Mouse (Mus musculus) ES-E14 (cell line): ENCODE results near the gene Ero1l. TPM values are rescaled to one million over a fixed set of nuclear protein-coding genes. Genes with fewer than 3 reads are reported as not detected.

Source experiments
- DNase-seq: peaks from one replicate; pipeline ENCODE4 v3.0.0-alpha.2; 2013; ENCODE audit warnings: low read depth, low spot score
- H3K27ac ChIP-seq: 2 replicates; pipeline ENCODE4 v1.5.1; 2012; ENCODE audit warnings: low read depth, mild to moderate bottlenecking, low read length, moderate library complexity, mixed read lengths; ENCODE audit not compliant: poor library complexity, insufficient read depth, severe bottlenecking
- H3K36me3 ChIP-seq: 2 replicates; pipeline ENCODE4 v1.6.1; 2012; ENCODE audit warnings: mild to moderate bottlenecking, low read length, moderate library complexity, mixed read lengths; ENCODE audit not compliant: control insufficient read depth, poor library complexity, insufficient read depth, severe bottlenecking
- H3K4me1 ChIP-seq, 2 experiments: fragments of 150-350 bp in 1 of 2; sonication (generic) in 1 of 2; 2 replicates each; pipeline ENCODE4 v1.6.1; 2012; ENCODE audit warnings: low read length in 2 of 2, mild to moderate bottlenecking in 1 of 2, mixed read lengths in 1 of 2; ENCODE audit not compliant: control insufficient read depth in 2 of 2, insufficient read depth in 2 of 2, poor library complexity in 1 of 2
- H3K4me3 ChIP-seq, 2 experiments: fragments of 150-350 bp in 1 of 2; sonication (generic) in 1 of 2; 2 replicates each; pipeline ENCODE4 v1.5.1; 2012; ENCODE audit warnings: low read length in 2 of 2, low read depth in 1 of 2, mild to moderate bottlenecking in 1 of 2, mixed read lengths in 1 of 2; ENCODE audit not compliant: insufficient read depth in 1 of 2, poor library complexity in 1 of 2, severe bottlenecking in 1 of 2
- H3K9ac ChIP-seq: 2 replicates; pipeline ENCODE4 v1.6.1; 2012; ENCODE audit warnings: low read depth, mild to moderate bottlenecking, low read length, mixed read lengths; ENCODE audit not compliant: poor library complexity, insufficient read depth, severe bottlenecking
- H3K9me3 ChIP-seq: fragments of 150-350 bp; sonication (generic); 2 replicates; pipeline ENCODE4 v1.6.1; 2012; ENCODE audit warnings: low read depth, mild to moderate bottlenecking, low read length; ENCODE audit not compliant: control insufficient read depth, insufficient read depth
- CHD2 ChIP-seq: IDR thresholded peaks from 2 replicates; pipeline ENCODE4 v1.6.1; 2014; ENCODE audit warnings: mild to moderate bottlenecking, low read depth, low read length, inconsistent platforms
- HCFC1 ChIP-seq: IDR thresholded peaks from 2 replicates; pipeline ENCODE4 v1.6.1; 2012; ENCODE audit warnings: low read length, inconsistent platforms, borderline replicate concordance; ENCODE audit not compliant: insufficient read depth
- MAFK ChIP-seq: IDR thresholded peaks from 2 replicates; pipeline ENCODE4 v1.6.1; 2014; ENCODE audit warnings: mild to moderate bottlenecking, low read depth, low read length, inconsistent platforms; ENCODE audit not compliant: insufficient read depth
- ZC3H11A ChIP-seq: IDR thresholded peaks from 2 replicates; pipeline ENCODE4 v1.6.1; 2012; ENCODE audit warnings: low read depth, mild to moderate bottlenecking, inconsistent platforms, low read length, borderline replicate concordance
- ZNF384 ChIP-seq: IDR thresholded peaks from 2 replicates; pipeline ENCODE4 v1.6.1; 2012; ENCODE audit warnings: low read depth, low read length, inconsistent platforms
- in situ Hi-C, 2 experiments: fragments of 600-800 bp; cut with MboI; formaldehyde crosslinking; loops; one replicate each; pipeline ENCODE4 v1.15.1; 2025; ENCODE audit warnings: low sequenced_read_pairs in 2 of 2, inconsistent platforms in 1 of 2; ENCODE audit not compliant: unreplicated experiment in 2 of 2
- total RNA-seq: library from RNA; depleted of rRNA; stranded (reverse); fragments of 300-350 nt; gene quantifications from 2 replicates; pipeline ENCODE4 v1.2.3, GENCODE M21; 2012

Ero1l gene
- total RNA-seq, 1 experiment, result 34.5 TPM

GRCm38 (mm10) chr14:45323320-45323719, 4.7 kb upstream of the Ero1l start:
- no peak overlapping the region for H3K4me3 ChIP-seq
- no peaks in the 10 kb centered on the region for H3K36me3 ChIP-seq
- TF ChIP-seq MAFK, result peak; percentile 62
- TF ChIP-seq HCFC1, result no peak
- no peak for DNase-seq
- H3K9ac ChIP-seq, result no peak overlapping the region
- H3K4me1 ChIP-seq, result peaks cover 2 to 3% of the 10 kb centered on the region in 2 experiments; a peak in 1 of 4 replicates
- H3K27ac ChIP-seq, result no peak overlapping the region
- in situ Hi-C loops, result no loop called here
- no peaks in the 10 kb centered on the region for H3K9me3 ChIP-seq

- in situ Hi-C loops, result no loop called here
- no peaks in the 10 kb centered on the region for H3K36me3 ChIP-seq
- TF ChIP-seq ZNF384 (no peak), ZC3H11A (no peak), CHD2 (no peak), MAFK (no peak), HCFC1 (no peak)
These were observed 3.9 kb upstream of the Ero1l start for GRCm38 (mm10) chr14:45322450-45322849.

GRCm38 (mm10) chr14:45321622-45322021, 3.1 kb upstream of the Ero1l start:
- in situ Hi-C loops, result no loop called here
- Histone ChIP-seq H3K9ac (no peak overlapping the region), H3K27ac (no peak overlapping the region), H3K9me3 (no peaks in the 10 kb centered on the region), H3K36me3 (no peaks in the 10 kb centered on the region), H3K4me3 (no peak overlapping the region), H3K4me1 (peaks cover 2 to 5% of the 10 kb centered on the region in 2 experiments; a peak in 2 of 4 replicates)
- no peak for DNase-seq
- no peak for TF ChIP-seq CHD2
- no peak for TF ChIP-seq HCFC1
- no peak for TF ChIP-seq ZC3H11A
- no peak for TF ChIP-seq ZNF384
- TF ChIP-seq MAFK, result no peak

More at GRCm38 (mm10) chr14:45322450-45322849, 3.9 kb upstream of the Ero1l start:
- Histone ChIP-seq H3K27ac (no peak overlapping the region), H3K4me1 (peaks cover 2 to 3% of the 10 kb centered on the region in 2 experiments; a peak in 1 of 4 replicates), H3K9me3 (no peaks in the 10 kb centered on the region), H3K4me3 (no peak overlapping the region), H3K9ac (no peak overlapping the region)
- DNase-seq, result no peak

GRCm38 (mm10) chr14:45321067-45321466, 2.5 kb upstream of the Ero1l start:
- H3K9ac ChIP-seq, result no peak overlapping the region
- no peak for TF ChIP-seq ZNF384
- TF ChIP-seq CHD2, result no peak
- no peak for TF ChIP-seq HCFC1
- no peak for TF ChIP-seq MAFK
- no peak for TF ChIP-seq ZC3H11A
- in situ Hi-C loops, result no loop called here
- H3K36me3 ChIP-seq, result no peaks in the 10 kb centered on the region
- no peak overlapping the region for H3K4me3 ChIP-seq
- H3K4me1 ChIP-seq, result peaks cover 3 to 5% of the 10 kb centered on the region in 2 experiments; a peak in 2 of 4 replicates
- H3K9me3 ChIP-seq, result no peaks in the 10 kb centered on the region
- DNase-seq, result no peak
- no peak overlapping the region for H3K27ac ChIP-seq

- H3K4me1 ChIP-seq, result peaks cover 2 to 7% of the 10 kb centered on the region in 2 experiments; a peak in 2 of 4 replicates
- TF ChIP-seq CHD2 (no peak), ZC3H11A (no peak), ZNF384 (no peak)
- in situ Hi-C loops, result no loop called here
- no peak overlapping the region for H3K4me3 ChIP-seq
- H3K9me3 ChIP-seq, result no peaks in the 10 kb centered on the region
- H3K36me3 ChIP-seq, result no peaks in the 10 kb centered on the region
- no peak for DNase-seq
- H3K9ac ChIP-seq, result no peak overlapping the region
- no peak overlapping the region for H3K27ac ChIP-seq
These were observed 1.5 kb upstream of the Ero1l start for GRCm38 (mm10) chr14:45320111-45320510.
